Mouse (Mus musculus): Measurements from ENCODE around the gene Igsf9b.

Gene Igsf9b

GRCm38 (mm10) chr9:27289543-27290308 lies 9.3 kb upstream of the Igsf9b start:
- DNase-seq (ENCODE audit: low spot score): no peak

GRCm38 (mm10) chr9:27294380-27294779 lies 4.6 kb upstream of the Igsf9b start:
- DNase-seq (ENCODE audit: low spot score): no peak

GRCm38 (mm10) chr9:27299286-27300187 lies 533 bp downstream of the Igsf9b start:
- no peak for DNase-seq (ENCODE audit: low spot score)

- DNase-seq (ENCODE audit: low spot score): no peak
Measured at GRCm38 (mm10) chr9:27300188-27300691, 1.2 kb downstream of the Igsf9b start.

GRCm38 (mm10) chr9:27300698-27301097 lies 1.7 kb downstream of the Igsf9b start:
- DNase-seq (ENCODE audit: low spot score): no peak

- no peak for DNase-seq (ENCODE audit: low spot score)
Measured at GRCm38 (mm10) chr9:27301486-27301885, 2.5 kb downstream of the Igsf9b start.

GRCm38 (mm10) chr9:27302291-27302690 lies 3.3 kb downstream of the Igsf9b start:
- DNase-seq (ENCODE audit: low spot score): no peak

- DNase-seq (ENCODE audit: low spot score): no peak
Measured at GRCm38 (mm10) chr9:27303571-27304484, 4.8 kb downstream of the Igsf9b start.

GRCm38 (mm10) chr9:27304485-27305102 lies 5.6 kb downstream of the Igsf9b start:
- no peak for DNase-seq (ENCODE audit: low spot score)

GRCm38 (mm10) chr9:27305502-27305901 lies 6.5 kb downstream of the Igsf9b start:
- no peak for DNase-seq (ENCODE audit: low spot score)

GRCm38 (mm10) chr9:27306642-27307041 lies 7.6 kb downstream of the Igsf9b start:
- no peak for DNase-seq (ENCODE audit: low spot score)

GRCm38 (mm10) chr9:27307265-27307664 lies 8.3 kb downstream of the Igsf9b start:
- DNase-seq (ENCODE audit: low spot score): no peak

GRCm38 (mm10) chr9:27308045-27308444 lies 9.0 kb downstream of the Igsf9b start:
- DNase-seq (ENCODE audit: low spot score): no peak

GRCm38 (mm10) chr9:27308561-27308960 lies 9.6 kb downstream of the Igsf9b start:
- no peak for DNase-seq (ENCODE audit: low spot score)

GRCm38 (mm10) chr9:27310005-27310404 lies 11.0 kb downstream of the Igsf9b start:
- DNase-seq (ENCODE audit: low spot score): no peak

GRCm38 (mm10) chr9:27313427-27313826 lies 14.4 kb downstream of the Igsf9b start:
- DNase-seq (ENCODE audit: low spot score): no peak

GRCm38 (mm10) chr9:27321267-27321666 lies 22.3 kb downstream of the Igsf9b start:
- no peak for DNase-seq (ENCODE audit: low spot score)

- no peak for DNase-seq (ENCODE audit: low spot score)
Measured at GRCm38 (mm10) chr9:27322277-27322676, 23.3 kb downstream of the Igsf9b start.

GRCm38 (mm10) chr9:27323412-27323811 lies 24.4 kb downstream of the Igsf9b start:
- DNase-seq (ENCODE audit: low spot score): no peak

- no peak for DNase-seq (ENCODE audit: low spot score)
Measured at GRCm38 (mm10) chr9:27325920-27326319, 26.9 kb downstream of the Igsf9b start.

GRCm38 (mm10) chr9:27327558-27327957 lies 28.6 kb downstream of the Igsf9b start:
- no peak for DNase-seq (ENCODE audit: low spot score)
